Mouse (Mus musculus) thymus, postnatal 0 days (tissue): ENCODE measurements around the gene Gm42742. TPM values are rescaled to one million over a fixed set of nuclear protein-coding genes. Genes with fewer than 3 reads are reported as not detected.

ENCODE experiments used
- DNase-seq: peaks from one replicate; pipeline ENCODE4 v3.0.0-alpha.2; 2015; ENCODE audit warnings: low spot score
- polyA plus RNA-seq: library from polyadenylated mRNA; unstranded; fragments of >200 nt; fragmentation: Nextera tagmentation; extraction: Ambion mirVana; gene quantifications from 2 replicates; pipeline ENCODE4 v1.2.1, GENCODE M21; 2015

Gm42742 gene
- polyA plus RNA-seq, 1 experiment from 2014 or later = 57.8 TPM

GRCm38 (mm10) chr7:127004122-127004875 is 16.6 kb downstream of the Gm42742 start:
- DNase-seq = no peak

- DNase-seq = no peak
Observed at GRCm38 (mm10) chr7:127003620-127004019, 17.3 kb downstream of the Gm42742 start.

GRCm38 (mm10) chr7:126999568-126999967 is 21.3 kb downstream of the Gm42742 start:
- DNase-seq = peak; percentile 42

GRCm38 (mm10) chr7:126996449-126996848 is 24.4 kb downstream of the Gm42742 start:
- no peak for DNase-seq

GRCm38 (mm10) chr7:126988816-126989215 is 32.1 kb downstream of the Gm42742 start:
- no peak for DNase-seq

GRCm38 (mm10) chr7:126986319-126986718 is 34.6 kb downstream of the Gm42742 start:
- peak; percentile 32 for DNase-seq

- no peak for DNase-seq
Observed at GRCm38 (mm10) chr7:126984667-126985444, 36.0 kb downstream of the Gm42742 start.

- DNase-seq = no peak
Observed at GRCm38 (mm10) chr7:126983113-126983512, 37.8 kb downstream of the Gm42742 start.

- no peak for DNase-seq
Observed at GRCm38 (mm10) chr7:126982054-126982453, 38.8 kb downstream of the Gm42742 start.

GRCm38 (mm10) chr7:126981601-126982000 is 39.3 kb downstream of the Gm42742 start:
- no peak for DNase-seq

- DNase-seq = no peak
Observed at GRCm38 (mm10) chr7:126978841-126979240, 42.1 kb downstream of the Gm42742 start.

- no peak for DNase-seq
Observed at GRCm38 (mm10) chr7:126976878-126977459, 43.9 kb downstream of the Gm42742 start.

GRCm38 (mm10) chr7:126975950-126976866 is 44.7 kb downstream of the Gm42742 start, which contains the start of gene Cdiptos:
Cdiptos (minus strand) TSS chr7:126976098.
- peak; percentile 97 for DNase-seq

- no peak for DNase-seq
Observed at GRCm38 (mm10) chr7:126975893-126975949, 45.2 kb downstream of the Gm42742 start, which contains the start of gene Cdipt. Cdipt (plus strand) TSS chr7:126975914.

- no peak for DNase-seq
Observed at GRCm38 (mm10) chr7:126975493-126975892, 45.4 kb downstream of the Gm42742 start.

- DNase-seq = no peak
Observed at GRCm38 (mm10) chr7:126967361-126967760, 53.5 kb downstream of the Gm42742 start.

- no peak for DNase-seq
Observed at GRCm38 (mm10) chr7:126965568-126965967, 55.3 kb downstream of the Gm42742 start.
